Comparison of ENCODE assay signal across 8 mouse cellular contexts in the genomic region with DNA sequence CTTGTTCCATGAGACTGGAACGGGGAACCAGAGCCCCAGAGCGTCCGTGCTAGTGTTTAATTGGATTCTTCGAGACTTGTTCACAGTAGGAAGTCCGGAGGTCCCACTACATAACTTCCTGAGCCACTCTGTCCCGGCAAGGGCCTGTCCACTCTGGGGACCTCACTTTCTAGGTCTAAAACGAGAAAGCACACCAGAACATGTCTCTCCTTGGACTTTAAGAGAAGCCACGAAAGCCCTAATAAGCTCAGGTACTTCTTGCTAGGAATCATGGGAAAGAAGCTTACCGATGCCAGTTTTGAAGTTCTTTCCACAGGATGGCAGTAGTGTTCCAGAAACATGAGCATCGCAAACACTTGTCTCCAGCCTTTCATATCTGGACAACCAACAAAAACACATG.
A peak's percentile ranks its signal among the peaks of the same experiment; 100 is the strongest.
DNase-seq lines count a peak whose midpoint lies in the region; ATAC-seq and TF ChIP-seq lines count a peak whose summit lies in the region.

No protein-coding gene starts in this region.

- no peak for TF ChIP-seq EP300 in ES-Bruce4 (IDR thresholded peaks at IDR 0.05; ENCODE audit: insufficient read depth, low read depth, low read length)

- WGBS in embryonic facial prominence, embryonic 14.5 days, result 59% methylated on average over 10 of the region's 10 CpGs
- WGBS in hindbrain, embryonic 15.5 days, result 52% methylated on average over 10 of the region's 10 CpGs
- 40% methylated on average over 10 of the region's 10 CpGs for WGBS in liver, embryonic 16.5 days (ENCODE audit: insufficient replicate concordance)

- peak overlapping the region; percentile 87 for H3K4me3 ChIP-seq in ES-Bruce4 (ENCODE audit: low read depth, low read length)
- H3K4me3 ChIP-seq in embryonic facial prominence, embryonic 14.5 days (ENCODE audit: low read depth, low read length), result peak overlapping the region; percentile 35
- H3K4me3 ChIP-seq in hindbrain, embryonic 15.5 days, result peak overlapping the region; percentile 37
- peak overlapping the region; percentile 53 for H3K4me3 ChIP-seq in liver, embryonic 16.5 days (ENCODE audit: low read depth, low read length)

- TF ChIP-seq POLR2A in ES-Bruce4 (IDR thresholded peaks at IDR 0.05; ENCODE audit: insufficient read depth, low read length), result no peak

- H3K27me3 ChIP-seq in ES-Bruce4 (ENCODE audit: control insufficient read depth, insufficient read depth, low read length, poor library complexity, severe bottlenecking), result no peaks in the 10 kb centered on the region
- H3K27me3 ChIP-seq in embryonic facial prominence, embryonic 14.5 days (replicated peaks; ENCODE audit: control insufficient read depth, insufficient read depth, low read length), result no peaks in the 10 kb centered on the region
- no peaks in the 10 kb centered on the region for H3K27me3 ChIP-seq in hindbrain, embryonic 15.5 days
- no peaks in the 10 kb centered on the region for H3K27me3 ChIP-seq in liver, embryonic 16.5 days (ENCODE audit: control insufficient read depth, insufficient read depth, low read depth, low read length)

- no peaks in the 10 kb centered on the region for H3K9me3 ChIP-seq in ES-Bruce4 (replicated peaks; ENCODE audit: control insufficient read depth, insufficient read depth, low read length, poor library complexity, severe bottlenecking)
- H3K9me3 ChIP-seq in embryonic facial prominence, embryonic 14.5 days (ENCODE audit: control insufficient read depth, low read length), result no peaks in the 10 kb centered on the region
- no peaks in the 10 kb centered on the region for H3K9me3 ChIP-seq in hindbrain, embryonic 15.5 days
- no peaks in the 10 kb centered on the region for H3K9me3 ChIP-seq in liver, embryonic 16.5 days (replicated peaks; ENCODE audit: control insufficient read depth, low read length)

- no peaks in the 10 kb centered on the region for H3K4me1 ChIP-seq in ES-Bruce4 (ENCODE audit: control insufficient read depth, insufficient read depth, low read length)
- H3K4me1 ChIP-seq in embryonic facial prominence, embryonic 14.5 days (ENCODE audit: control insufficient read depth, insufficient read depth, low read length), result no peaks in the 10 kb centered on the region
- no peaks in the 10 kb centered on the region for H3K4me1 ChIP-seq in hindbrain, embryonic 15.5 days (replicated peaks)
- H3K4me1 ChIP-seq in liver, embryonic 16.5 days (ENCODE audit: control insufficient read depth, low read depth, low read length), result no peaks in the 10 kb centered on the region

- ATAC-seq in embryonic facial prominence, embryonic 14.5 days (ENCODE audit: low read depth), result no peak
- ATAC-seq in hindbrain, embryonic 15.5 days (ENCODE audit: low FRiP score, low read depth), result no peak
- ATAC-seq in liver, embryonic 16.5 days (ENCODE audit: low read depth), result no peak

- no peak overlapping the region; the same call in 1 of the 2 replicates for H3K27ac ChIP-seq in ES-Bruce4 (ENCODE audit: insufficient read depth, low read length)
- no peak overlapping the region for H3K27ac ChIP-seq in embryonic facial prominence, embryonic 14.5 days (replicated peaks; ENCODE audit: low read depth, low read length)
- H3K27ac ChIP-seq in hindbrain, embryonic 15.5 days (replicated peaks), result no peak overlapping the region
- no peak overlapping the region for H3K27ac ChIP-seq in liver, embryonic 16.5 days (ENCODE audit: low read length)

- H3K9ac ChIP-seq in ES-Bruce4 (ENCODE audit: low read depth, poor library complexity, severe bottlenecking), result peak overlapping the region; percentile 50; the same call in 1 of the 2 replicates
- peak overlapping the region; percentile 42 for H3K9ac ChIP-seq in embryonic facial prominence, embryonic 14.5 days (ENCODE audit: low read depth, low read length)
- no peak overlapping the region for H3K9ac ChIP-seq in hindbrain, embryonic 15.5 days
- peak overlapping the region; percentile 35; the same call in 1 of the 2 replicates for H3K9ac ChIP-seq in liver, embryonic 16.5 days (ENCODE audit: low read depth, low read length)

- H3K36me3 ChIP-seq in ES-Bruce4 (ENCODE audit: control insufficient read depth, insufficient read depth, low read length, poor library complexity, severe bottlenecking), result no peaks in the 10 kb centered on the region
- no peaks in the 10 kb centered on the region for H3K36me3 ChIP-seq in embryonic facial prominence, embryonic 14.5 days (ENCODE audit: control insufficient read depth, insufficient read depth, low read length)
- H3K36me3 ChIP-seq in hindbrain, embryonic 15.5 days, result no peaks in the 10 kb centered on the region
- H3K36me3 ChIP-seq in liver, embryonic 16.5 days (ENCODE audit: control insufficient read depth, insufficient read depth), result no peaks in the 10 kb centered on the region

- DNase-seq in gastrocnemius, postnatal 25 days, result peak; percentile 20
- DNase-seq in gastrocnemius, adult 18-20 months (ENCODE audit: low spot score), result no peak
- peak; percentile 72 for DNase-seq in embryonic facial prominence, embryonic 14.5 days (ENCODE audit: low spot score)
- peak; percentile 39 for DNase-seq in ovary, postnatal 36 days (ENCODE audit: low spot score)
- DNase-seq in adipocyte (ENCODE audit: low spot score), result no peak

- TF ChIP-seq CTCF in ES-Bruce4 (IDR thresholded peaks at IDR 0.05; ENCODE audit: low read depth, low read length), result no peak

- H3K4me2 ChIP-seq in embryonic facial prominence, embryonic 14.5 days (ENCODE audit: low read depth, low read length), result peak overlapping the region; percentile 45
- peak overlapping the region; percentile 47 for H3K4me2 ChIP-seq in hindbrain, embryonic 15.5 days
- peak overlapping the region; percentile 60 for H3K4me2 ChIP-seq in liver, embryonic 16.5 days (ENCODE audit: low read depth, low read length)

Comparison
In these comparisons a context has a peak if more than half of its experiments do, and no peak if none do; other contexts are left out.
1. DNase-seq: peak in gastrocnemius, postnatal 25 days (single experiment), embryonic facial prominence, embryonic 14.5 days (single experiment) and ovary, postnatal 36 days (single experiment); none in gastrocnemius, adult 18-20 months (single experiment) and adipocyte (single experiment).
2. H3K4me3 ChIP-seq: peak in every context shown above with its lines; median percentile 87 in ES-Bruce4; 53 in liver, embryonic 16.5 days; 37 in hindbrain, embryonic 15.5 days; 35 in embryonic facial prominence, embryonic 14.5 days.
3. Peak in every context shown above with its lines, with median percentiles within 50 percentile points of each other: H3K4me2 ChIP-seq.